Comparison of ENCODE assay signal across 27 mouse cellular contexts in genomic region chr6:78821251-78821650, GRCm38 (mm10).
"Had no signal": no experiment of that assay in that cellular context is flagged by ENCODE, and none has a peak within 500 bp of the region (broad histone marks: within the 10 kb centered on the region; RNA-seq: fewer than 3 reads in every experiment).

No protein-coding gene starts in this region.

- ATAC-seq: forebrain, embryonic 13.5 days; forebrain, embryonic 15.5 days; forebrain, embryonic 16.5 days; forebrain, postnatal 0 days had no signal

- H3K9ac ChIP-seq: embryonic facial prominence, embryonic 12.5 days; embryonic facial prominence, embryonic 13.5 days; embryonic facial prominence, embryonic 15.5 days; forebrain, embryonic 13.5 days; forebrain, embryonic 15.5 days; forebrain, postnatal 0 days had no signal

- H3K27ac ChIP-seq: embryonic facial prominence, embryonic 10.5 days; embryonic facial prominence, embryonic 12.5 days; embryonic facial prominence, embryonic 13.5 days; embryonic facial prominence, embryonic 15.5 days; forebrain, embryonic 10.5 days; forebrain, embryonic 13.5 days; forebrain, embryonic 15.5 days; gastrocnemius, adult 2 months; heart, adult 2 months; heart, embryonic 10.5 days had no signal

- H3K4me2 ChIP-seq: embryonic facial prominence, embryonic 12.5 days; embryonic facial prominence, embryonic 13.5 days; embryonic facial prominence, embryonic 15.5 days; forebrain, embryonic 13.5 days; forebrain, embryonic 15.5 days had no signal

- H3K27me3 ChIP-seq: embryonic facial prominence, embryonic 12.5 days; embryonic facial prominence, embryonic 13.5 days; embryonic facial prominence, embryonic 15.5 days; forebrain, embryonic 13.5 days; forebrain, embryonic 15.5 days had no signal

- DNase-seq: cerebellum, adult 8-10 months; cerebellum, adult 9-10 months; cerebellum, adult 9-11 months; cerebellum, postnatal 10 days; cerebellum, postnatal 14 days; cerebellum, postnatal 25 days; cerebellum, postnatal 36 days; embryo, embryonic 11 days; forebrain, postnatal 0 days; gastrocnemius, adult 2 months; gastrocnemius, postnatal 10 days; gastrocnemius, postnatal 14 days; gastrocnemius, postnatal 25 days; gastrocnemius, postnatal 36 days; heart, adult 11 months; heart, adult 18-20 months; heart, adult 2 months had no signal

- H3K9me3 ChIP-seq: embryonic facial prominence, embryonic 10.5 days; embryonic facial prominence, embryonic 12.5 days; embryonic facial prominence, embryonic 13.5 days; embryonic facial prominence, embryonic 15.5 days; forebrain, embryonic 10.5 days; forebrain, embryonic 13.5 days; forebrain, embryonic 15.5 days; heart, embryonic 10.5 days had no signal

- H3K36me3 ChIP-seq: embryonic facial prominence, embryonic 10.5 days; embryonic facial prominence, embryonic 12.5 days; embryonic facial prominence, embryonic 13.5 days; embryonic facial prominence, embryonic 15.5 days; forebrain, embryonic 10.5 days; forebrain, embryonic 15.5 days; heart, embryonic 10.5 days had no signal

- H3K4me1 ChIP-seq: embryonic facial prominence, embryonic 10.5 days; embryonic facial prominence, embryonic 12.5 days; embryonic facial prominence, embryonic 13.5 days; embryonic facial prominence, embryonic 15.5 days; heart, embryonic 10.5 days had no signal

- H3K4me3 ChIP-seq: embryonic facial prominence, embryonic 10.5 days; embryonic facial prominence, embryonic 12.5 days; embryonic facial prominence, embryonic 13.5 days; embryonic facial prominence, embryonic 15.5 days; erythroblast, embryonic 14.5 days; forebrain, embryonic 10.5 days; forebrain, embryonic 13.5 days; forebrain, embryonic 15.5 days; gastrocnemius, adult 2 months; heart, adult 2 months; heart, embryonic 10.5 days had no signal
